Mouse (Mus musculus) retina, postnatal 7 days (tissue): ENCODE results near the gene BC030867.

Experiments
- DNase-seq: peaks from one replicate; pipeline ENCODE4 v3.0.0-alpha.2; 2012; ENCODE audit warnings: low read depth, low spot score

BC030867 gene

DNA sequence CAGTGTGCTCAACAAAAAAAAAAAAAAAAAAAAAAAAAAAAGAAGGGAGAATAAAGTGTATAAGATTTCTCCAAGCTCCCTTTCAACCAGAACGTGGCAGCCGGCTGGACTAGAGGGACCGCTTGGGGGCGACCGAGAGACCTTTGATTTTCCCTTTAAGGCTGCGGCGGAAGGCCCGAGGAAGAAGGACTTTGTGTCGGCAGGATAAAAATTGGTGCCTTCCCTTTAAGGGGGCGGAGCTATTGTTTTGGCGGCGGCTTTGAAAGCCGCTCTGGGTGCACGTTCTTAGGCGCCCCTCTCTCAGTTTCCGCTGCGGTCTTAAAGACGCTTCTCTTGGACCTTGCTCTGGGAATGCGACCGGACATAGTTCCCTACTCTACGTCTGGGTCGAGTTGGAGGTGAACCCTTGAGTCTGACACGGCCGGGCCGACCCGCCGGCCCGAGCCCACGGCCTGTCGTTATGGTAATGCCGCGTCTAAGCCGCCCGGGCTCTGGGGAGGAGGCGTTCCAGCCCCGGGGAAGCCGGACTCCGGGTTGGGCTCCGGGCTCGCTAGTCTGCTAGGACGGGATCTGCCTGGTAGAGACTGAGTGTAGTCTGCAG lies at the start of gene BC030867:
TSS of gene BC030867 (plus strand) at position 253 of the 601 bp plus-strand sequence.
- DNase-seq: peak; percentile 92

DNA sequence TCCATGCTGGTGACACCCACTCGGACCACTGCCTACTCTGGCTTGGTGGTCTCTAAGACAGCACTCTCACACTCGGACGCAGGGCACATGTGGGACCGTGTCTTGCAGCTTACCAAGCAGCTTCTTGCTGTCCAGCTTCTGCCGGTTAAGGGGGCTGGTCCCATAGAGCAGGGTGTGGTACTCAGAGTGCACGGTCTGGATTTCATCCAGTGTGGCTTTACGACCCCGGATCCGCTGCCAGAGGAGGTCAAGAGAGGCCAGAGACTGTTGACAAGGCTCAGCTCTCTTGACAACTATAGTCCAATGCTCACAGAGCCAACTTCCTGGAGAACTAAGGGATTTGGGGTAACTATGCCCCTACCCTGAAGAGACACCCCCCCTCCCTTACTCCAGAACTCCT lies 48.8 kb upstream of the BC030867 start:
- no peak for DNase-seq

DNA sequence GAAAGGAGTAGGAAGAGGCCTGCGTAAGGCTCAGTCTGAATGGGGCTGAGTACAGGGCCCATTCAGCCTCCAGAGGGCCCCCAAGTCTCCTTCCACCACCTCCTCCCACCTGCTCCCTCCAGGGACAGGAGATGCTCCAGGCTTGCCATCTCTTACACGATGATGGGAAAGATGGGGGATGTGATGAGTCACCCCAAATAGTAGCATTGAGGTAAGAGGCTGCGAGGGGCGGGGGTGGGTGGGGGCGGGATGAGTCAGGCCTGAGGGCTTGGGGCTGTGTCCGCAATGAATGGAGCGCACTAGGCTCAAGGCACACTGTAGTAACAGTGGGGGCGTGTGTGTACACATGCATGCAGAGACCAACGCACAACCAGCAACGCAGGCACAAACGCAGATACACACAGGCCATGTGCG lies 47.3 kb upstream of the BC030867 start:
- no peak for DNase-seq

DNA sequence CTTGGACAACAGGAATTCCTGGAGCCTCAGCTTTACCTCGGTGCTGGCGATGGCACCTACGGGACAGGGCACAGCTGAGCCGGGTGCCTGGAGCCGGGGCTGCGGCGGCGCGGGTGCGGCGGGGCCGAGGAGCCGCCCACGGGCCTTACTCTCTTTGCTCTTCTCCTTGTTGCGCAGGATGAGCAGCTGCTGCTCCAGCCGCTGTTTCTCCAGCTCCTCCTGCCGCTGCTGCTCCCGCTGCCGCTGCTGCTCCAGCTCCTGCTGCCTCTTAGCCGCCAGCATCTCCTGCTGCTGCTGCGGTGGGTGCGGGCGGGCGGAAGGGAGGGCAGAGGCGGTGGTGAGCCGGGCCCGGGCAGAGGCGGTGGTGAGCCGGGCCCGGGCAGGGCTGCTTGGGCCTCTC lies 42.2 kb upstream of the BC030867 start:
- no peak for DNase-seq

DNA sequence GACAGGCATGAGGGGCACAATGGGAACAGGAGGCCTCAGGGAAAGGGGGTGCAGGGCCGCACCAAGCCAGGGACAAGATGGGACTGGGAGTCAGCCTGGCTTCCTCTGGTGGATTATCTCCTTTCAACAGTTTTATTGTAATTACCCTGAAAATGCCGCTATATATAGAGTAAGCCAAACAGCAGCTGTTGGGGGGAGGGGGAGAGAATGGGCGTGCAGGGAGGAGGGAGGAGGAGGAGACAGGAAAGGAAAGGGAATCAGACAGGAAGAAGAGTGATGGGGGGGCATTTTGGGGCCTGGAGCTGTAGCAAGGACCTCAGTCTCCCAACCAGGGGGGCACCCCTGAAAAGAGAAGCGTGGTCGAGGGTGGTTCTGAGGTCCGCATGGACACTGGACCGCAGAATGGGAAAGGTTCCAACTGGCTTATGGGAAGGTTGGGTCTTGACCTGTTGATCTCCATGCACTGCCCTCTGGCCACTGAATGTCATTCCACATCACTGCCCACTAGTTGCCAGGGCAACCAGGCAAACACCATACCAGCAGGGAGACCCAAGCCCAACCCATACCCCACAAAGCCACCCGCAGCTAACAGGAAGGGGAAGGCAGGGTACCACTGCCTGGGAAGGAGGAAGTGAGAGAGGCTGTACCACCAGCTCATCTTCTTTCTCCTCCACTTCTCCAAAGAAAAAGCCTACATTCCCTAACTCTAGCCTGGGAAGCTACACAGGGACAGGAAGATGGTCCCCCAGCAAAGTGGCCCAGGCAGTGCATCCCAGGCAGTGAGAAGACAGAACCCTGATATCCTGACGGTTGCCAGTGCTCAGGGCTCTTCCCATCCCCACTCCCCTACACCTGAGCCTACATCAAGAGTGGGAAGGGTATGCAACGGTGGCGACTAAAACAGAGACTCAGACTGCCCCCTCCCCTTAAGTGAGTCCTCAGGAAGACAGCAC lies 40.6 kb upstream of the BC030867 start:
- DNase-seq: no peak

DNA sequence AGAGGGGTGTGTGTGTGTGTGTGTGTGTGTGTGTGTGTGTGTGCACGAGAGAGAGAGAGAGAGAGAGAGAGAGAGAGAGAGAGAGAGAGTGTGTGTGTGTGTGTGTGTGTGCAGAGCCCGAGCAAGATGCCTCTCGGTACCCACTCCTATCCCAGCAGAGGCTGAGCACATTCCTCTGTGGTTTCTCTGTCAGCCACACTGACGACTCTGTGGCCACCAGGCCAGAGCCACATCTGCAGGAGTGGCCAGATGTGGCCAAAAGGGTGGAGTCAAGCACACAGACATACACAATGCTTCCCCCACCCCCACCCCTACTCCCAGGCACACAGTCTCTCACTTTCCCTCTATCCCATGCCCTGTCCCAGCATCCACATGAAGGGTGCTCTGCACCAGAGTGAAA lies 39.8 kb upstream of the BC030867 start:
- no peak for DNase-seq

DNA sequence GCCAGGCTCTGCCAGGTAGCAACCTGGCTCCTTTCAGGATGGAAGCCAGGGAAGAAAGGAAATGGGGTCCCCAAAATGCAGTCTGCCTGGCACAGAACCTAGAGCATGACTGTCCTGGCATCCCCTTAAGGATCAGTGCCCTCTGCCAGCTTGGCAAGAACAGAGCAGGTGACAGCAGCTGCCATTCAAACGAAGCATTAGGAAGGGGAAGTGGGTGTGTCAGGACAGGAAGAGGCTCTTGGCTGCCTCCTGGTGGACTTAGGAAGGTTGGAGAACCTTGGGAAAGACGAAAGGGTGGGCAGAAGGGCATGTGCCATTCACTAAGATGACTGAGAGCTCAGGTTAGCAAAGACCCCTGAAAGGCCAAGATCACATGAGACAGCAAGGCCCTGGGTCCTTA lies 38.9 kb upstream of the BC030867 start:
- DNase-seq: peak; percentile 49

DNA sequence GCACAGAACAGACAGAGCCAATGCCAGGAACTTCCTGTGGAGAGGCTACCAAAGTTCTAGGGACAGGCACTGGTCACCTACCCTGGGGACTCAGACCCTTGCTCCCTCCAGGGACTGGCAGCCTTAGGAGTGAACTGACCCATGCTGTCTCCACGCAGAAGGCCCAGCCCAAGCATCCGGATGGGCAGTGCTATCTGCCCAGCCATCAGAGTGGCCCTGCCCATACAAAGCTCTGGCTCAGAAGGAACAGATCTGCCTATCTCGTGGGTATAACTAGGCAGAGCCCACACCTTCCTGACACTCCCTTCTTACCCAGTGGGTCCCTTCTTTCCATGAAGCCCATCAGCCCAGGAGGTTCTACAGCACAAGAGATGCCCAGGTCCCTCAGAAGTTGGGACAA lies 38.5 kb upstream of the BC030867 start:
- DNase-seq: no peak

DNA sequence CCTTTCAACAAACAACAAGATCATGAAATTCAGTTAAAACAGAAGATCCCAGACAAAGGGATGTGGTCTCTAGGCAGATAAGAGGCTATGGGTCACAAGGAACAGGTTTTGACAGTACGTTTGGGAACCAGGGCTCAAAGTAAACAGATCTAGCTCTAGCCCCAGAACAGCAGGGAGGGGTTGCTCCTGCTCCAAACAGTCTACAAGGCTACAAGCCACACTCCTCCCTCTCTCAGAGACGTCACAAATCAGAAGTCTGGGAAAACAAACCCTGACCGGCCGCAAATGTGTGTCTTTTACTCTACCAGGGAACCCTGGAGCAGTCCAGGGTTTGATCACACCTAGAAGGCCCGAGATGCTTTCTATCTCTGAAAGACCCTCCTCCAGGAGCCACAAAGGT lies 37.7 kb upstream of the BC030867 start:
- DNase-seq: no peak

DNA sequence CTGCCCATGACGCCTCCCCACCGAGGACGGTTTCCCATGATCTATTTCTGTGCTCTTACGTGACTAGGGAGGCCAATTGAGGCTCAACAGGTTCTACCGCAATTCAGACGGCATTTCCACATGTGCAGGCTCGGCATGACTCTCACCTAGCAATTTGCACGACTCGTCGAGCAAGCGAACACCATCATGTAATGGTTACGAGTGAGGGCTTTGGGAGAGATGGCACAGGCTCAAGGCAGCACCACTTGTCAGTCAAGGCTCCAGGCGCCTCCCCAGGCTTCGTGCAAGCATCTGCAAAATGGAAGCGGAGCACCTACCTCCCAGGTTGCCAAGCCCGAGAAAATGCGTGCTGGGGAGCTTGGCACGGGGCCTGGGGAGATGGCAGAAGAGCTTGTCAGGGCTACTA lies 36.7 kb upstream of the BC030867 start:
- DNase-seq: no peak

DNA sequence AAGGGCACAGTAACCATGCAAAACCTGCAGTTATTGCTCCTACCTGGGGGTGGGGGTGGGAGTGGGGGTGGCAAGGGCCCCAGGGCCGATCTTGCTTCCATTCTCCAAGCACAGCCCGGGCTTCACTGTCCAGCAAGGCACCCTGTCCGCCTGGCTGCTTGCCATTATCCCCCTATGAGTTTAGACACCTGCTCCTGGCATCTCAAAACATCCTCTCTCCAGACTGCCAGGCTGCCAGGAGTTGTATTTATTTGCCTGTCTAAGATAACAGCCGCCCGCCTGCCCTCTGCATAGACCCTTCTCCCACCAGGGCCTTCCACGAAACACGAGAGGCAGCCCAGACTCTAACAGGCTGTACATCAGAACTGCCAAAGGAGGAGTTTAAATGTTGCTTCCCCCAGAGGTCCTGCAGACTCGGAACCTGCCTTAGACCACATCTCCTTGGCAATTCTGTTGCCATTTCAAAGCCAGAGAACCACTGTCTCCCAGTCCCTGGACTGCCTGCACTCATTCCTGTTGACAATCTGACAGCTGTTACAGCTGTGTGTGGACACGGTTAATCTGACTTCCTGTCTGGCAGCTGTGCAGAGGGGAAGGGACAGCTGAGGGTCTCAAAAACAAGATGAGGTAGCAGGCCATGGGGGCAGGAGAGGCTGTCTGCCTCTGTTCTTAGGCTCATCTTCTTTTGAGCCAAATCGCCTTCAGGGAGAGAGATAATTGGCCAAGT lies 34.1 kb upstream of the BC030867 start:
- DNase-seq: no peak

DNA sequence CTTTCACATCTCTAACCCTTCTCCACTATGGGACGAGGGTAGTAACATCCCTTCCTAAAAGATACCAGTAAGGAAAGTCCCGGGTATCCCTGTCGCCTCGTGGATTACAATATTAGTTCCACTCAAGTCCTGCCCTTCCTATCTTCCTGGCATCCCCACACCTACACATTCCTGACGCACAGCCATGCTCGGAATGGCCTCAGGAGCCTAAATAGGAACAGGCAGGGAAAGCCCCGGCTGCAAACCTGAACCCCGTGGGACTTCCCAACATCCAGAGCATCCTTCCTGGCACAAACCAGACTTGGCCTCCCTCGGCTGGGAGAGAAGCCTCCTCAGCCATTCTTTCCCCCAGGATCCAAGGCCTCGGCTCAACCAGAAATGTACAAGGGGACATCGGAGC lies 33.2 kb upstream of the BC030867 start:
- DNase-seq: no peak

DNA sequence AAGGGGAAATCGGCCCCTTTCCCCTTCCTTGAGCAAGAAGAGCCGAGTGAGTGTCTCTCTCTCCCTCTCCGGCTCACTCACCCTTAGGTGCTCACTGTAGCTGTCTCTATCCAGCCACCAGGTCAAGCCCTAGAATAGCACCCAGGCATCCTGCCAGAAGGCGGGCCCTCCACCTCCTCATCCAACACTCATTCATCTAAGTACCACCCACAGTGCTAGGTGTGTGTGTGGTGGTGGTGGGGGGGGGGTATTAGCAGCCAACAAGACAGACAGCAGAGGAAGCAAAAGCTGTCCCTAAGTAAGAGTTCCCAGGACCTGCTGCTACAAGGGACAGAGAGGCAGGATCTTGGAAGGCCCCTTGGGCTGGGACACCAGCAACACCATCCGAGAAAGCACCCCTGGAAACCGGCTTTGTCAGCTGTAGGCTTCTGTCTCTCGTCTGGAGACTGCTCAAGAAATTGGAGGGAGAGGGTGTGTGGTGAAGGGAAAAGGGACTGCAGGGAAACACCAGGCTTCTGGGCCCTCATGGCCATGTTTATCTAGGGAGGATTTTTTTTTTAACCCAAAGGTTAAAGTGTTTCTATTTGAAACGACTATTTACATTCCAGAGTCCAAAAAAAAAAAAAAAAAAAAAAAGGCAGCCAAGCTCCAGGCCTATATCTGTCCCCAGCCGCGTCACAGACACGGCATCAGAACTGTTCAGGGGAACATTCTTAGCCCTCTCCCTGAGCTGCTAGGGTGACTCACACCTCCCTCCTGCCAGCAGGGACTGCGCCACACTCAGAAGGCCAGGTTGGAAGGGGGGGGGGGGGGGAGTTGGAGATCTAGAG lies 32.4 kb upstream of the BC030867 start:
- no peak for DNase-seq

DNA sequence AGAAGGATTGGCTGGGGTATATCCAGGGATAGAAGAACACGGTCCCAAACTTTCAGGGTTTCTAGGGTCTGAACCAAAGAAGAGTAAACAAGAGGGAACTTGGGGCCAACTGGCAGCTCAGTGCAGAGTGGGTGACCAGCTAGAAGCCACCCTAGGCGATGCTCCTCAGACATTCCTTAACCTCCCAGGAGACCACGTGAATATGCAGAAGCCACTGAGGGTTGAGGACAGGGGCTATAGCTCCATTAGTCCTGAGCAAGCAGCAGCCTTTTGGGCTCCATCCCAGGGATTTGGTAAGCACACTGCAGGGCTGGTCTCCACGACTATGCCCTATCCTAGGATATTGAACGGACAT lies 31.8 kb upstream of the BC030867 start:
- no peak for DNase-seq

DNA sequence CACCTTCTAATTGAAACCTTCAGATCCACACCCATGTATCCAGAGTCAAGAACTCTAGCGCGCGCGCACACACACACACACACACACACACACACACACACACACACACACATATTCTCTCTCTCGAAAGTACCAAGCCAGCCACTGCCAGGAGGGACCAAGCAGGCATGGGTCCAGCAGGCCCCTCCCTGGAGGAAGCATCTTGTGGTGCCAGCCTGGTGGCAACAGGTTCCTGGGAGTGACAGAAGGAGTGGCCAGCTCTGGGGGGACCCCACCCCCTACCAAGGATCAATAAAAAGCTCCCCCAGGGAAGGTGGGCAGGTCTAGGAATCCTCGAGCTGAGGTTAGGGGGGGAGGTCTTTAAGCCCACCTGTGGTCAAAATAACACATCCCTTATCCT lies 31.3 kb upstream of the BC030867 start:
- DNase-seq: no peak

DNA sequence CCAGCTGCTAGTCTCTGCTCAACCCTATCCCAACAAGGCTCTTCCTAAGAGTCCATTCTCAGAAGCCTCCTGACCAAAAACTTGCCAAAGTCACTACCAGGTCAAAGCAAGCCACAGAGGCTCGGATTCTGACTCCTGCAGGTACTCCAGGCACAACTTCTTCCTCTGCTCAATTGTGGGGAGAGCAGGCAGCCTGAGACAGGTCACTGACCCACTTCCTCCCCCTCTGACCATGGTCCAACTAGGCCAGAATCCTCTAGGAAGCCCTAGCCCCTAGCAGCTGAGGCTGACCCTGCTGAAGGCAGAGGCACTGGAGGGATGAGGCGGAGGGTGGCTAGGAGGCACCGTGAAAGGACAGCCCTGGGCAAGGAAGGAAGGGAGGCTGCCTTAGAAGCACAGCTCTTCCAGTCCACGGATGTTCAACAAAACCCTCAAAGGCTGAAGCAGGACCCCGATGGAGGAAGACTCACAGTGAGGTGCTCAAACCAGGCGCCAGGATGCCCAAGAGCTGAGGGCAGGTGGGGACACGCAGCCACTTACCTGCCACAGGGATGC lies 30.7 kb upstream of the BC030867 start:
- no peak for DNase-seq

DNA sequence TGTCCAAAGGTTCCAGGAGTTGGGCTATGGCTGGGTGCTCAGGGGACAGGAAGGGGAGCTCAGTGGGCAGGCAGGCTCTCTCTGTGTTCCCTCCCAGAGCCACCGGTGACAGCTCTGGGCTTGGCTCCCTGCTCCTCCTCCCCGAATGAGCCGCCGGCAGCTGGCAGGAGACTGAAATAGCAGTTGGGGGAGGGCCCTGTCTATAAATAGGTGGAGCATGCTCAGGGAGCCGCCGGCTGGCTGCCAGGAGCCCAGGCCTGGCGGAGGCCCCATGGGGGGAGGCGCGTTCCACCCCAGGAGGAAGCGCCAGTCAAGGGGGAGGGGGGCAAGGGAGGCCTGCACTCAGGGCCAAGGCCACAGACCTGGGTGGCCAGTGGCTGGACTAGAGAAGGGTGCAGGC lies 29.9 kb upstream of the BC030867 start:
- peak; percentile 84 for DNase-seq

DNA sequence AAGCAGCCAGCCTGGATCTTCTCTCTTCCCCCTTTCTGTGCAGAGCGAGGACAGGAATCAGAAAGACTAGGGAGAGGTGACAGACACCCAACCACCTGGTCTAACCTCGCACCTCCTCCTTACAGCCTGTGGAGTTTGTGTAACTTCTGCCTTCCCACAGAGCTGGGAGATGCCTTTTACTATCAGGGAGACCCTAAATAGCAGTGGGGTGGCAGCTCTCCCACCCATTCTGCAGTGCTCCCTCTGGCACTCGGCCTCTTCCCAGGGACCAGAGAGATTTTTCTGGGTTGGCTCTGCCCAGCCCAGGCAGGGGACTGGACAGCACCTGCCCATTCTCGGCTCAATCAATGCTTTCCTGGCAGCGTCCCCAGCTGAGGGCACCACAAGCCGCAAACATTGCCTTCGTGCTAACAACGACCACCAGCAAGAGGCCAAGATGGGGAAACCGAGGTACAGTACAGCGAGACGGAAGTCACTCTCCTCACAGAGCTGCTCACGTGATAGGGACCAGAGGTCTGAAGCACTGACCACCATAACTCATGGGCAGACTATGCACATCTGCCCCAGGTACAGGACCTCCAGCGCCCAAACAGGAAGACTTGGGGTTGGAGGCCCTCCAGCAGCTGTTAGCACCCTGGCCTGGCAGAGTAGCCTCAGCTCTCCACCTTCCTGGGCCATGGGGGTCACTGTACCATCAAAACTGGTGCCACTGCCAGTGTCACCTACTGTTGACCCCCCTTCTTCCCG lies 29.3 kb upstream of the BC030867 start:
- DNase-seq: no peak

DNA sequence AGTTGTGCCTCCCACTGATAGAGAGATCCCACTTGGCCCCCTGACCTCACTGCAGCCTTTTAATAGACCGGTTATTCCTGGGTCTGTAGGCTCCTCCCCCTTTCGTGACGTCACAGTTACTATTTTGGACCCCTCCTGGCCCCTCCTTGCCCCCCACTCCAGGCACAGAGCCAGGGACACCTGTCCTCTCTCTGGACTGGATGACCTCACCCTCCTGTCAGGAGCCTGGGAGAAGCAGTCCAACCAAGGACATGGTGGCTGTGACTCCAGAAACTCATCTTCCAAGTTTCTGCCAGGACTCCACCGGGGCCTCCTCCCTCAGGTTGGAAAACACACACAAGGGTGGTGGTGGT lies 28.7 kb upstream of the BC030867 start:
- no peak for DNase-seq

DNA sequence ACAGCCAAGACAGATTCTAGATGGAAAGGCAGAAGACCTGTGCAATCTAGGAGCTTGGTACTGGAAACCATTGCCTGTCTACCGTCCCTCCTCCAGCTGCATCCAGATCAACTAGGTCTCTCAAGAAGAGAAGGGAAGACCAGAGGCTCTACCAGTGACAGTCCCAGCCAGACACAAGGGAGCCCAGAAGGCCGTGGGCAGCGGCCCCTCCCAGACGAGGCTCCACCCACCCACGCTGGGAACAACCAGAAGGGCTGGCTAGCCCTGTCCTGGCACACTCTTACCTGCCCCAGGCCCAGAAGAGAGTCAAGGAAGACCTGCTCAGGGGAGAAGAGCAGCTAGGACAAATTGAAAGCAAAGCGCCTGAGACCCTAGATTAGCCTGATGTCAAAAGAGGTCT lies 28.2 kb upstream of the BC030867 start:
- no peak for DNase-seq
